Mouse (Mus musculus) thymus, postnatal 36 days (tissue): ENCODE results near the gene Siglec1.
"Not testable (repeated sequence)": the region's sequence is repeated elsewhere in the genome, so short reads cannot be mapped to it uniquely, and the experiment has no call there.

Source experiments
- DNase-seq, 2 experiments: peaks; one replicate each; pipeline ENCODE4 v3.0.0; 2022; ENCODE audit warnings: mixed read lengths in 2 of 2

Gene Siglec1

GRCm38 (mm10) chr2:131052043-131052442 lies 34.5 kb downstream of the Siglec1 start:
- no peak for DNase-seq

DNA sequence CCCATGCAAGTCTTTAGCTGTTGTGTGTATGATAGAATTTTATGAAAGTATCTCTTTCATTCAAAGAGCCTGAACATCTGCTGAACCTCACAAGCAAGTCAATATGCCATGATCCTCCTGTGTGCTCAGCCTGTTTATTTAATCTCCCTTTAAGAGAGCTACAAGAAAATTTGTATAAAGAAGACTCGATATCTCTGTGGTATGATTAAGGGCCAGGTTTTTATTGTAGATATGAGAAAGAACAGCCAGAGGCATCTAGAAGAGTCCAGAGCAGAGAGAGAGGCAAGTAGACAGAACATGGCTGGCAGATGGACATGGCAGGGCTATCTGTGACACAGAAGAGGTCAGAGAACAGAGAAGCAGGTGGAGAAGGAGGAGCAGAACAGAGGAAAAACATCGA lies 40.5 kb downstream of the Siglec1 start:
- no peak for DNase-seq

- no peak for DNase-seq
These were observed 41.4 kb downstream of the Siglec1 start for GRCm38 (mm10) chr2:131044989-131045720.

GRCm38 (mm10) chr2:131044354-131044852 lies 42.2 kb downstream of the Siglec1 start:
- no peak for DNase-seq

DNA sequence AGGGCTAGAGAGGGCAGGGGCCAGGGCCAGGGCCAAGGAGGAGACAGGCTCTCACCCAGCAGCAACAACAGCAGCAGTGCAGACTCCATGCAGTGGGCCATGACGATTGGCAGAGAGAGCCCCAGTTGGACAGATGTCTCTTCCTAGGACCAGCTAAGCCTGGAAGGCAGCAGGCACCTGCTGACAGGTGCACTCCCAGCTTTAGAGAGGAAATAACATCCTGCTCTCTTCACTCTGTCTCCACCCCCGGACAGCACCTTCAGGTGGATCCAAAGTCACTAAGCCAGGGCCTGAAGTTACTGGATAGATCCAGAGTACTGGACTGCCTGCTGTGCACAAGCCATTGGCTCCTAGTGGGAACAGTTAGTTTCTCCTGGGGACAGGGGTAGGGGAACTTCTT lies 43.6 kb downstream of the Siglec1 start, which contains the start of gene Gfra4:
TSS of gene Gfra4 (minus strand) at position 101 of the 400 bp plus-strand sequence.
- no peak for DNase-seq

- DNase-seq, result no peak
These were observed 45.4 kb downstream of the Siglec1 start for GRCm38 (mm10) chr2:131040854-131041825.

GRCm38 (mm10) chr2:131038675-131039074 lies 47.9 kb downstream of the Siglec1 start:
- no peak for DNase-seq

DNA sequence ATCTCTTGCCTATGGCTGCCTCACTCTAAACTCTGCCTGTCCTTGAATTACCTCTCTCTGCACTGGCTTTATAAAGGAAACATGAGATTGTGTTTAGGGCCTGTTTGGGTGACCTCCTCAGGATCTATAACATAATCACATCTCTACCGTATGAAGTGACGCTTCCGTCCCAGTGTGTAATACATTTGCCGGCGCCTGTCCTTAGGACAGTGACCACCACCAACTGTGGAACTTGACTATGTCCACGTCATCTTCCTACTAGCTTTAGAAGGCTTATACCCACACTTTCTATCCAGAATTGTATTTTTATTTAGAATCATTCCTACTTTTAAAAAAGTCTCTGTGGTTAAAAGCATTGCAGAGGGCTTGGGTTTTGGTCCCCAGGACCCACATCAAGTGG lies 48.4 kb downstream of the Siglec1 start:
- DNase-seq, result no peak

- DNase-seq, result peak in 1 of 2 experiments; percentile 35
These were observed 49.2 kb downstream of the Siglec1 start for GRCm38 (mm10) chr2:131037226-131037990.

DNA sequence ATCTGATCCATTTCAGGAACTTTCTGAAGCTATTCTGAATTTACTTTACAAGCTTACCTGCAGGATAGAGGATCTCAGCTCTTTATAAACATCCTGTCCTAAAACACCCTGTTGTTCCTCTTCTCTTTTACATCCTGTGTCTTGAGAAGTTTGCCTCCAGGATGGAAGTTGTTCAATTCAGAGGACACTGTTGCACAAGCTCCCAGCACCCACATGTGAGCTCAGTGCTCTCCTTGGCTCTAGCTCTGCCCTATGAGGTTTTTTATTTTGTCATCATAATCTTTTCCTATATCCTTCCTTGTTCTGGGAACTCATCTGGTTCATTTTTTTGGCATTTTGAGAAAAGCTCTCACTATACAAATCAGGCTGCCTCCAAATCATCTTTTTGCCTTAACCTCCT lies 49.8 kb downstream of the Siglec1 start:
- no peak for DNase-seq

DNA sequence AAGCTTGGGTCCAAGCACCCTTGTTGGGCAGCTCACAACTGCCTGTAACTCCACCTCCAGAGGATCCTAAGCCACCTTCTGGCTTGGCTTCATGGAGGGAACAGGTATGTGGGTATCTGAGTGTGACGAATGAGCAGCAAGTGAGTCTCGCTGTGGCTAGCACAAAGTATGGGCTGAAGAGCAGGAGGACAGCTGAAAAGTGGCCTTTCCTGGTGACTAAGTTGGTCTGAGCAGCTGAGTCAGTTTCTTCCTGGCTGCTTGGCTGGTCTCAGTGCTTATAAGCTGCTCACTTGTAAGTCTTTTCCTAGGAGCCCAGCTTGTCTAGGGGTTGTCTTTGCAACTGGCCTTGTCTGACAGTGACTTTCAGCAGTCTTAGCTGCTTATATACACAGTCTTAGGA lies 50.2 kb downstream of the Siglec1 start:
- DNase-seq, result no peak

DNA sequence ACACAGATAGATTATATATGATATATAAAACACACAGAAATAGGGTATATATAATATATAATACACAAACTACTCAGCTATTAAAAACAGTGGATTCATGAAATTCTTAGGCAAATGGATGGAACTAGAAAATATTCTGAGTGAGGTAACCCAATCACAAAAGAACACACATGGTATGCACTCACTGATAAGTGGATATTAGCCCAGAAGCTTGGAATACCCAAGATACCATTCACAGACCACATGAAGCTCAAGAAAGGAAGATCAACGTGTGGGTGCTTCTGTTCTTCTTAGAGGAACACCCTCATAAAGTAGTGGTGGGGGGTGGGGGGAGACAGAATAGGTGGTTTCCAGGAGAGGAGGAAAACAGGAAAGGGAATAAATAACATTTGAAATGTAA lies 55.2 kb downstream of the Siglec1 start:
- not testable (repeated sequence) for DNase-seq

- DNase-seq, result no peak
These were observed 55.6 kb downstream of the Siglec1 start for GRCm38 (mm10) chr2:131030998-131031397.

GRCm38 (mm10) chr2:131030561-131030960 lies 56.0 kb downstream of the Siglec1 start:
- DNase-seq, result no peak

- DNase-seq, result no peak
These were observed 57.3 kb downstream of the Siglec1 start for GRCm38 (mm10) chr2:131029065-131029935.

- DNase-seq, result no peak
These were observed 59.6 kb downstream of the Siglec1 start for GRCm38 (mm10) chr2:131026941-131027340.

DNA sequence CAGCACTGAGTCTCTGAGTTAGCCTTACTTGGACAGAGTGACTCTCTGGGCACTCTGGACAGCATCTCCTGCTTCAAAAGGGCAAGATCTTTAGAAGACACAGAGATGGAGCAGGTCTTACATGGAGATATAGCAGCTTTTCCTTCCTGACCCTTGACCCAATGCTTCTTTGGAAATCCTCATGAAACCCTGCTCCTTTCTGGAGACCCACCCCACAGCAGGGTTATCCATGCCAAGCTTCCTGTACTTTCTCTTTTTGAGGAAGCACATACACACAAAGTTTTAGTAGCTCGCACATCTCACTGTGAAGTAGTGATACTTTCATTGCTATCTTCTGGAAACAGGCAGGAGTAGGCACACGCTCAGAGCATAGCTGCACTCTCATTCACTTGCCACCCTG lies 61.3 kb downstream of the Siglec1 start:
- DNase-seq, result no peak
